Mouse (Mus musculus) brain, embryonic 14.5 days (tissue): ENCODE data around the gene Gm42791. TPM values are rescaled to one million over a fixed set of nuclear protein-coding genes. Genes with fewer than 3 reads are reported as not detected.

Experiments
- DNase-seq: peaks from one replicate; pipeline ENCODE4 v3.0.0-alpha.2; 2011; ENCODE audit warnings: low read depth
- CTCF ChIP-seq: fragments of 200-500 bp; IDR thresholded peaks from 2 replicates; pipeline ENCODE4 v1.5.1; 2012; ENCODE audit warnings: inconsistent platforms, mild to moderate bottlenecking, moderate library complexity, borderline replicate concordance; ENCODE audit not compliant: insufficient read depth, insufficient read length; ENCODE audit errors: extremely low read depth
- POLR2A ChIP-seq: fragments of 200-500 bp; IDR thresholded peaks from 2 replicates; pipeline ENCODE4 v1.6.1; 2012; ENCODE audit warnings: mild to moderate bottlenecking, inconsistent platforms, borderline replicate concordance; ENCODE audit not compliant: poor library complexity, insufficient read depth, insufficient read length, severe bottlenecking; ENCODE audit errors: extremely low read depth
- polyA plus RNA-seq: library from polyadenylated mRNA; depleted of rRNA; stranded (reverse); fragments of >200 nt; gene quantifications from 2 replicates; pipeline ENCODE4 v1.2.3, GENCODE M21; 2012

The Gm42791 gene
- polyA plus RNA-seq, 1 experiment, result not detected

GRCm38 (mm10) chr5:149020681-149021062 is 25.7 kb upstream of the Gm42791 start:
- TF ChIP-seq CTCF (no peak), POLR2A (no peak)
- DNase-seq, result no peak

GRCm38 (mm10) chr5:149020059-149020680 is 25.2 kb upstream of the Gm42791 start:
- DNase-seq, result no peak
- no peak for TF ChIP-seq CTCF
- TF ChIP-seq POLR2A, result no peak

GRCm38 (mm10) chr5:149017666-149018415 is 22.9 kb upstream of the Gm42791 start:
- no peak for DNase-seq
- TF ChIP-seq CTCF (no peak), POLR2A (no peak)

GRCm38 (mm10) chr5:149017181-149017580 is 22.2 kb upstream of the Gm42791 start:
- DNase-seq, result no peak
- TF ChIP-seq POLR2A (no peak), CTCF (no peak)

- no peak for TF ChIP-seq CTCF
- no peak for TF ChIP-seq POLR2A
- DNase-seq, result no peak
These were observed 21.3 kb upstream of the Gm42791 start for GRCm38 (mm10) chr5:149016261-149016660.

GRCm38 (mm10) chr5:149015335-149016201 is 20.6 kb upstream of the Gm42791 start:
- peak; percentile 51 for DNase-seq
- no peak for TF ChIP-seq POLR2A
- no peak for TF ChIP-seq CTCF

GRCm38 (mm10) chr5:149014600-149015268 is 19.8 kb upstream of the Gm42791 start:
- DNase-seq, result peak; percentile 62
- TF ChIP-seq CTCF (no peak), POLR2A (no peak)

- no peak for DNase-seq
- TF ChIP-seq POLR2A, result no peak
- no peak for TF ChIP-seq CTCF
These were observed 19.0 kb upstream of the Gm42791 start for GRCm38 (mm10) chr5:149013817-149014508.

- DNase-seq, result no peak
- TF ChIP-seq CTCF, result no peak
- no peak for TF ChIP-seq POLR2A
These were observed 14.2 kb upstream of the Gm42791 start for GRCm38 (mm10) chr5:149009111-149009510.

GRCm38 (mm10) chr5:149007295-149007646 is 12.3 kb upstream of the Gm42791 start:
- DNase-seq, result no peak
- no peak for TF ChIP-seq POLR2A
- no peak for TF ChIP-seq CTCF
